Mouse (Mus musculus) testis, adult 2 months (tissue): ENCODE results near the gene C1qtnf6. TPM values are rescaled to one million over a fixed set of nuclear protein-coding genes. Genes with fewer than 3 reads are reported as not detected.

Source experiments
- H3K27ac ChIP-seq: fragments of 200-500 bp; 2 replicates; pipeline ENCODE4 v1.5.1; 2012; ENCODE audit warnings: low read depth, low read length; ENCODE audit not compliant: control insufficient read depth, insufficient read depth
- H3K27me3 ChIP-seq: fragments of 200-500 bp; 2 replicates; pipeline ENCODE4 v1.6.1; 2012; ENCODE audit warnings: mild to moderate bottlenecking, low read length, moderate library complexity; ENCODE audit not compliant: control insufficient read depth, insufficient read depth
- H3K36me3 ChIP-seq: fragments of 200-500 bp; 2 replicates; pipeline ENCODE4 v1.6.1; 2012; ENCODE audit warnings: mild to moderate bottlenecking, low read length; ENCODE audit not compliant: control insufficient read depth, insufficient read depth
- H3K4me1 ChIP-seq: fragments of 200-500 bp; 2 replicates; pipeline ENCODE4 v1.6.1; 2012; ENCODE audit warnings: low read length; ENCODE audit not compliant: control insufficient read depth, insufficient read depth
- H3K4me3 ChIP-seq: fragments of 200-500 bp; 2 replicates; pipeline ENCODE4 v1.5.1; 2012; ENCODE audit warnings: low read depth, mild to moderate bottlenecking, low read length, moderate library complexity, mixed read lengths; ENCODE audit not compliant: control insufficient read depth
- CTCF ChIP-seq: fragments of 200-500 bp; IDR thresholded peaks from 2 replicates; pipeline ENCODE4 v1.5.1; 2012; ENCODE audit warnings: low read depth, mild to moderate bottlenecking, inconsistent platforms, low read length, moderate library complexity; ENCODE audit not compliant: control insufficient read depth, insufficient read depth, insufficient replicate concordance
- POLR2A ChIP-seq: fragments of 200-500 bp; IDR thresholded peaks from 2 replicates; pipeline ENCODE4 v1.6.1; 2012; ENCODE audit warnings: low read depth, mild to moderate bottlenecking, inconsistent platforms, low read length, moderate library complexity; ENCODE audit not compliant: control insufficient read depth
- polyA plus RNA-seq: library from polyadenylated mRNA; depleted of rRNA; stranded (reverse); fragments of >200 nt; gene quantifications from 2 replicates; pipeline ENCODE4 v1.2.3, GENCODE M21; 2012

Gene C1qtnf6
- polyA plus RNA-seq, 1 experiment: 9.8 TPM

DNA sequence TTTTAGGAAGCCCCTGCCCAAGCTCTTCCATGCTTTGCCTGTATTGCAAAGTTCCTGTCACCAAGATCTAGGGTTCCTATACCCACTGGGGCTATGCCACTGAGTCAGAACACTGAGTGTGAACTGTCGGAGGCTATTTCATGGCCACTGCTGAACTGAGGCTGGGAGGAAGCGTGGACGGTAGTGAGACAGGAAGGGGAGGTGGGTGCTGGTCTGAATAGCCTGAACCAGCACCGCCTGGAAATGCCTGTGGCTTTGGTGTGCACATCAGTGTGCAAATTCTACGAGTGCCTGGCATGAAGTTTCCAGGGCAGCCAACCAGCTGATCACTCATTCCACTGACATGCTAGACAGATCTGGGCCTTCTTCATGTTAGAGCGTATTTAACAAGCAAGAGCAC, 9.3 kb downstream of the C1qtnf6 start:
- TF ChIP-seq POLR2A (no peak), CTCF (no peak)
- Histone ChIP-seq H3K4me3 (no peak overlapping the region), H3K4me1 (no peaks in the 10 kb centered on the region), H3K27ac (no peak overlapping the region), H3K27me3 (no peaks in the 10 kb centered on the region), H3K36me3 (no peaks in the 10 kb centered on the region)

DNA sequence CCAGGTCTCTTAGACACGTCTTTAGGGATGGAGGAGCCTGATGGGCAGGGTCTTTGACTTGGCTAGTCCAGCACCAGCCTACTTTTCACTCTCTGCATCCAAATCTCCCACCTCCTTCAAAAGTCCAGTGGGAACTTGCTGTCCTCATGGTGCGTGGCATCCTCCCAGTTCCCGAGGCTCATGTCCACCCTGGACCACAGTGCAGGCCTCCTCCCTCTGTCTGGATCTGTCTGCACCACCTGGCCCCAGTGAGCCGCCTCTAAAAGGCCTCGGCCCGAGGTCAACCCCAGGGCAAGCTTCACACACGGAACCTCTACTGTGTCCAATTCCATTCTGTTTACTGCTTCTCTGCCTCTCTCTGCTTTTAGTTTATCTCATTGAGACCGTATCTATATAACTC, 9.9 kb downstream of the C1qtnf6 start:
- no peaks in the 10 kb centered on the region for H3K27me3 ChIP-seq
- no peaks in the 10 kb centered on the region for H3K4me1 ChIP-seq
- TF ChIP-seq CTCF (no peak), POLR2A (no peak)
- H3K36me3 ChIP-seq: no peaks in the 10 kb centered on the region
- no peak overlapping the region for H3K27ac ChIP-seq
- no peak overlapping the region for H3K4me3 ChIP-seq

DNA sequence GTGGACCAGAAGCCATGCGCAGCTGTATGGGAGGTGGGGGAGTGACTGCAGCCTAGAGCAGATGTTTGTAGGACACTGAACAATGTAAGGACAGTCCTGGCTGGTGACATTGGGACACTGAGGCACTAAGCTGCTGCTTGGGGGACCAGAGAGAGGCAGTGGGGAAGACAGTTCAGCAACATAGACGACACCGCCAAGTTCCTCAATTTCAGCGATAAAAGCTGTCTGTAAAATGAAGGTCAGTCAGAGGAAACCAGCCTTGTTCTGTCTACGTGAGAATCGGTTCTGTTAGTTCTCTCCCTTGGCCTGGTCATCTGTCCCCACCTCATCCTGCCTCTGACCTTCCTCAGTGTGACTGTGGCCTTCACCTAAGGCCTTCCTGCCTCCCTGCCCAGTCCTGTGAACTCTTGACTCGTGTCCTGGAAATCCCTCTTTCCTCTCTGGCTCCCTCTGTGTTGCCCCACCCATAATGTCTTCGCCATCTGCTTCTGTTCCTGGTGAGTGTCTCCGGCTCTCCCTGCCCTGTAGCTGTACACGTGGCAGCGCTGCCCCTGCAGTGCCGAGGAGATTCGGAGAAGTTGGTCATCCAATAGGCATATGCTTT, 11.0 kb downstream of the C1qtnf6 start:
- Histone ChIP-seq H3K4me1 (no peaks in the 10 kb centered on the region), H3K27ac (no peak overlapping the region), H3K36me3 (no peaks in the 10 kb centered on the region), H3K27me3 (no peaks in the 10 kb centered on the region), H3K4me3 (no peak overlapping the region)
- no peak for TF ChIP-seq CTCF
- TF ChIP-seq POLR2A: no peak

- Histone ChIP-seq H3K27ac (no peak overlapping the region), H3K27me3 (no peaks in the 10 kb centered on the region), H3K36me3 (no peaks in the 10 kb centered on the region), H3K4me3 (peak overlapping the region; percentile 30), H3K4me1 (no peaks in the 10 kb centered on the region)
- TF ChIP-seq POLR2A (no peak), CTCF (no peak)
Observed at GRCm38 (mm10) chr15:78518221-78518620, 13.0 kb downstream of the C1qtnf6 start.

- Histone ChIP-seq H3K36me3 (no peaks in the 10 kb centered on the region), H3K4me1 (peaks cover 3% of the 10 kb centered on the region), H3K27me3 (no peaks in the 10 kb centered on the region), H3K4me3 (no peak overlapping the region), H3K27ac (no peak overlapping the region)
- no peak for TF ChIP-seq CTCF
- no peak for TF ChIP-seq POLR2A
Observed at GRCm38 (mm10) chr15:78515759-78516158, 15.5 kb downstream of the C1qtnf6 start.

- TF ChIP-seq CTCF (peak; percentile 78; the same call in 1 of the 2 replicates), POLR2A (no peak)
- no peak overlapping the region for H3K27ac ChIP-seq
- H3K27me3 ChIP-seq: no peaks in the 10 kb centered on the region
- H3K36me3 ChIP-seq: no peaks in the 10 kb centered on the region
- peaks cover 10% of the 10 kb centered on the region for H3K4me1 ChIP-seq
- H3K4me3 ChIP-seq: no peak overlapping the region
Observed at GRCm38 (mm10) chr15:78514393-78515146, 16.6 kb downstream of the C1qtnf6 start.

GRCm38 (mm10) chr15:78513019-78513418, 18.2 kb downstream of the C1qtnf6 start:
- Histone ChIP-seq H3K4me3 (no peak overlapping the region), H3K27ac (no peak overlapping the region), H3K4me1 (peaks cover 12% of the 10 kb centered on the region), H3K36me3 (no peaks in the 10 kb centered on the region), H3K27me3 (no peaks in the 10 kb centered on the region)
- no peak for TF ChIP-seq CTCF
- TF ChIP-seq POLR2A: no peak
